Mouse (Mus musculus) left cerebral cortex, postnatal 10 days (tissue): ENCODE measurements around the gene Zdhhc17. TPM values are rescaled to one million over a fixed set of nuclear protein-coding genes. Genes with fewer than 3 reads are reported as not detected.

ENCODE experiments used
- DNase-seq, 2 experiments: peaks; one replicate each; pipeline ENCODE4 v3.0.0; 2021 to 2022; ENCODE audit warnings: low spot score in 2 of 2, mixed read lengths in 1 of 2; ENCODE audit errors: extremely low spot score in 1 of 2
- intact Hi-C: fragments of 180-260 bp; cut with DNase I; formaldehyde crosslinking; loops from one replicate; pipeline ENCODE4 v1.15.1; 2025
- total RNA-seq, 2 experiments: library from RNA; stranded (reverse); gene quantifications; 2 replicates each; pipeline ENCODE4 v1.2.3; 2021

Zdhhc17 gene
- total RNA-seq, 2 experiments from 2014 or later: 82.5 to 88.4 TPM

DNA sequence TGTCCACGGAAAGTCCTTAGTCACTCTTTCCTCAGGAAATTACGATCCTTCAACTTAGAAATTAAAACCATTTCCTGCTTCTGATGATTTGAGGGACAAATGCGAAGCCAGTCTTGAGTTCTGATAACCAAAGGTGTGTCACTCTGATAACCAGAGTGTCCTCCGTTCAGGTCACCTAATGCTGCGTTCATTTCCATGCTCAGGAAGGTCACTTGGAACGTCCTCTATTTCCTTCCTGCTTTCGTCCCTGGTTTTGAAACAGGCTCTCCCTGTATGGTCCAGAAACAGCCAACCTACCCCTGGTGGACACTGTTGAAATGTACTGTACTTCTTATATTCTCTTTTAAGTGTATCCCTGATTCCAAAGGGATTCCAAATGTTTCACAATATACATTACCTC lies 74.3 kb downstream of the Zdhhc17 start:
- intact Hi-C loops: no loop called here
- DNase-seq: no peak

- DNase-seq: no peak
- intact Hi-C loops: no loop called here
Observed at GRCm38 (mm10) chr10:110935081-110935480, 74.9 kb downstream of the Zdhhc17 start.

DNA sequence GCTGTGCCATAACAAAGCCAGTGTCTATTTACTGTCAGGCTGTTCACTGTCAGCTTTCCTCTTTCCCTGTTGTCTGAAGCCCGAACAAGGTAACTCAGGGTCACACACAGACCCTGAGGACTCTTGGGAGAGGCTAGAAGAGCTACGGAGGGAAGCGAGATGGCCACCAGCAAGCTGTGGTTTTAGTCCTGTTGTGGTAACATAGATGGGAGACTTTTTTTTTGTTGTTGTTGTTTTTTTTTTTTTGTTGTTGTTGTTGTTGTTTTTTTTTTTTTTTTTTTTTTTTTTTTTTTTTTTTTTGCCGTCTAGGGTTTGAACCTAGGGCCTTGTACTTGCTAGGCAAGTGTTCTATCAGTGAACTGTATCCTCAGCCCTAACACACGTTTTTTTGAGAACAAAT lies 76.4 kb downstream of the Zdhhc17 start:
- no peak for DNase-seq
- intact Hi-C loops: no loop called here

DNA sequence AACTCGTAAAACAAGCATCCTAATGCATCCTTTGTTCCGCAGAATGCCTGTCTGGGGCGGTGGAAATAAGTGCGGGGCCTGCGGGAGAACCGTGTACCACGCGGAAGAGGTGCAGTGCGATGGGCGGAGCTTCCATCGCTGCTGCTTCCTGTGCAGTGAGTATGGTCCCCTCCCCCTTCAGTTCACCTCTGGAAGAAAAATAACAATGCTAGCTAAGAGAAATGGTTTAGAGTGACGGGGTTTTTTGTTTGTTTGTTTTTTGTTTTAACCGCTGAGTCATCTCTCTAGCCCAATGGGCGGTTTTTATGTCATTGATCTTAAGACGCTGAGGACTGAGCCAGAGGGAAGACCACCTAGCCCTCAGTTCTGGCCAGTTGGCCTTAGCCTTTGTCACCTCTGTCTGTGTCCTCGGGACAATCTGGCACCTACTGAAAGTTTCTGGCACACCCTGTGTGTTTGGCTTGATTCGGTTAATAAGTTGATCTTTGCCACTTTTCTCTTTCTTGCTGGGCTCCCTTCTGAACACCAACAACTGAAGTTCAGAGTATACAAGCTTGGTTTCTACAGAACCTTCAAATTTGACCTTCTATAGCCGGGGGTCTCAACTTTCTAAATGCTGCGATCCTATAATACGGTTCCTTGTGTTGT lies 77.9 kb downstream of the Zdhhc17 start:
- intact Hi-C loops: no loop called here

DNA sequence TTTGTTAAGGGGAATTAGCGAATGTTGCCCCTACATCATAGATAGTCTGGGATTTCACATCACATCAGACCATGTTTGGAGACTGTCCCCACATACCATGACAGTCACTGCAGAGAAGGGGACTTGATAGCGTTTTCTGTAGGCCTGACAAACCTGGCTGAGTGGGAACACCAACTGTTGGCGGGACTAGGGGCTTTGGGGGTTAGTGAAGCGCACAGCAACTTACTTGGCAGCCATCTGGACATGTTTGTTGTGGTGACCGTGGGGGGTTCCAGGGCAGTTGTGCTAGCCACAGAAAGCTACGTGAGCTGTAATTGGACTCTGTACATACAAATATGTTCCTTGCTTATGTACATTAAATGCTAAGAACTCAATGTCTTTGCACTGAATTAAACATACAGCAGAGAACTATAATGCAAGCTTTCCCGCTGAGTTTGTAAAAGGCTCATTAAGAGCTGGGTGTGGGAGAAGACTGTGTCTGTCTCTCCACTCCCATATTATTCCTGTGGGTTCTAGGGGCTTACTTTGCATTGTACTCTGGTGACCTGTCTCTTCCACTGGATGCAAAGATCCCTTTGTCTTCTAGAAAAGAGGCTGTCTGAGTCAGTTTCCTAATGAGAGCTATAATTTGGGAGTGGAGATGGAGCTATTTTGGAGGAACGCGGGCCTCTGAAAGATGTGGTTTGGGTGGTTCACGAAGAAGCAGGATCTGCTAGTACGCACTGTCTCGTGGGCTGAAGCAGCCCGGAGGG lies 78.6 kb downstream of the Zdhhc17 start:
- intact Hi-C loops: no loop called here
- DNase-seq: peak in 1 of 2 experiments; percentile 29

More for the DNA sequence above, 77.9 kb downstream of the Zdhhc17 start:
- peak in 1 of 2 experiments; percentile 60 for DNase-seq

DNA sequence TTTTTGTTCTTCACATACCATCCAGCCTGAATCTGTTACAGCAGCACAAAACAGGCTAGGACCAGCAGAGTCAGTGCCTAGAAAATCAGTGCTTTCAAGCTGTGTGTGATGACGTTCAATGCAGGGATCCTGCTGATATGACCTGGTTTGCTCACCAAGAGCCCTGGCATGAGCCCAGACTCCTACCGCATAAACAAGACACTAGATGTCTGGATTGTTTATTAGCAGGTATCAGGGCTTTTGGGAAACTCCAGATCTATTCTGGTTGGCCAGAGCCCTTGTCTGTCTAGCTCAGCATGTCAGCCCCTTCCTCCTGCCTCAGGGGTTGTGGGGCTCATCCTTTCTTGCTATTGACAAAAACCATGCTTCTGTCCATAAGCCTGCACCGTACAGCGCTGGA lies 80.2 kb downstream of the Zdhhc17 start:
- intact Hi-C loops: loop anchor here (5.0 kb wide), 1 partner anchor 137 kb away; no protein-coding TSS in a partner anchor
- DNase-seq: peak in 1 of 2 experiments; percentile 44

DNA sequence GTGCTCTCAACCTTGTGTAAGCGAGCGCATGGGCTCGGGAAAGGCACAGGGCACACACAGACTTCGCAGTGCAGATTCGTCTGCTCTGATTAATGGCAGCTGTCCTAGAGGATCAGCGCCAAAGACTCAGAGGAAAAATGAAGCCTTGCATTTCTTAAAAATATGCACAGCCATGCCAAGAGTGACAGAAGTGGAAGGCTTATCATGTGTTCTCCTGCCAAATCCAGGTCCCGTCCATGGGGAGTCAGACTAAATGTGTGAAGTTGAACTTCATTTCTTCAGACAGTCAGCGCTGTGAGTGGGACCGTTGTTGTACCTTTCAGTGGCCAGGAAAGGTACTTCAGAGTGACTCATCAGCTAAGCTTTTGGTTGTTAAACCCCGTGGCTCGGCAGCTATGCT lies 82.4 kb downstream of the Zdhhc17 start:
- intact Hi-C loops: loop anchor here (5.0 kb wide), 1 partner anchor 135 kb away; no protein-coding TSS in a partner anchor
- no peak for DNase-seq

- no peak for DNase-seq
- intact Hi-C loops: loop anchor here (5.0 kb wide), 1 partner anchor 115 kb away; no protein-coding TSS in a partner anchor
Observed at GRCm38 (mm10) chr10:110922612-110923011, 87.3 kb downstream of the Zdhhc17 start.

- DNase-seq: no peak
- intact Hi-C loops: loop anchor here (5.0 kb wide), 1 partner anchor 115 kb away; no protein-coding TSS in a partner anchor
Observed at GRCm38 (mm10) chr10:110921890-110922289, 88.0 kb downstream of the Zdhhc17 start.

DNA sequence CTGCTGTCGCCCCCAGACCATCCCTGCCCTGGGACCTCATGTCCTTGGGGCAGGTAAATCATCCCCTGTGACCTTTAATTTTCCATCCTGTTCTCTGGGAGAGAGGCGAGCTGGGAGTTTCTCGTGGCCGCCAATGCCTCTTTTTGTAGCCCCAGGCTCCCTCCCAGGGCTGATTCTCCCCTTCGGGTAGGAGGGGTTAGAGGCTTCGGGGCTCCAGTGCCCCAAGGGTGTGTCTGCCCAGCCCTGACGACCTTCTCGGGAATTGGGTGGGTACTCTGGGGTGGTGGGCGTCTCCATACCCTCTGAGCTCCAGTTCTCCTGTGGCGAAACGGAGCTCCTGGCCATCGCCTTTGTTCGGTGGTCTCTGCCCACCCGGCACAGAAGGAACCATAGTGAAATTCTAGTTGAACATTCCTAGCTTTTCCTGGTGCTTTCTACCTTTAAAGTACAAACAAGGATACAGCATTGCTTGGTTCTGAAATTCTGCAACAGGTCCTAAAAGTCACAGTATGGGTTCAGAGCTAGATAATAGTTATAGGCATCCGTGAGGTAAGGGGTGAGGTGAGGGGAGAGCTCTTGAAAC lies 89.5 kb downstream of the Zdhhc17 start:
- intact Hi-C loops: loop anchor here (5.0 kb wide), 1 partner anchor 113 kb away; no protein-coding TSS in a partner anchor
- DNase-seq: peak in 1 of 2 experiments; percentile 29

- DNase-seq: peak; percentile 60 to 94
- intact Hi-C loops: loop anchor here (5.0 kb wide), 1 partner anchor 112 kb away; no protein-coding TSS in a partner anchor
Observed at GRCm38 (mm10) chr10:110919531-110920343, 90.2 kb downstream of the Zdhhc17 start, which contains the start of gene Csrp2. Csrp2 (plus strand) TSS chr10:110919789.

DNA sequence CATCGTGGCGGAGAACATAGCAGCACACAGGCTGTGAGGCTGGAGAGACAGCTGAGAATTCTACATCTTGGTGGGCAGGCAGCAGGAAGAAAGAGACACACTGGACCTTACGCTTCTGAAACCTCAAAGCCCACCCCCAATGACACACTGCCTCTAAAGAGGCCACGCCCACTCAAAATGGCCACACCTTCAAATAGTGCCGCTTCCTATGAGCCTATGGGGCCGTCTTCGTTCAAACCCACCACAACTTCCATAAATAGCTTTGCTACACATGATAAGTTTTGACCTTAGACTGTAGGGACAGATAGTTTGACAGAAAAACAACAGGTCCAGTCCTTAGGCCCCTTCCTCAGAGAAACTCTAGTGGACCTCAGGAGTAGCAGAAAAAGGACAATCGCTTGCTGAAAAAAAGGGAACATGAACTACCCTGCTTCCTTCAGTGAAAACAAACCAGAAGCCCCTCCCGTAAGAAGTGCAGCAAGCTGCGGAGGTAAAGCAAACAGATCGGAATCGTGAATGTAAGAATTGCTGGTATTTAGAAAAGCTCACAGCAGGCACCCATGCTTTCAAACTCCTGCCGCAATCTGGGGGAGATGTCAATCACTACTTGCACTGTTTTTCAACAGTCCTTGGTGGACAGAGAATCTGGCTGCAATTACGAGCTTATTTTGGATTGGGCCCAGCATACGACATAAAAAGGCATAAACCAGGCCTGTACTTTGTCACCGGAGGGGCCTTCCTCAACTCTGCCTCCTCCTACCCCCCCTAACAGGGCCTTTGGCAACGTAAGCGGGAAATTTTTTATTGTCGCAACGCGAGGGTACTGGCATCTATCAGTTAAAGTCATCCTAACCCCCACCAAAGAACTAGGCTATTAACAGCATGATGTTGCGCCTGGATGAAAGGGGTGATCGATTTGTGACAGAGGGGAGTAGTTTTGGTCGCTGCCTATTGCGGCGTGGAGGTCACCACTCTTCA lies 91.2 kb downstream of the Zdhhc17 start:
- peak in 1 of 2 experiments; percentile 41 for DNase-seq
- intact Hi-C loops: no loop called here

GRCm38 (mm10) chr10:110917521-110917920 lies 92.4 kb downstream of the Zdhhc17 start:
- no peak for DNase-seq
- intact Hi-C loops: no loop called here

DNA sequence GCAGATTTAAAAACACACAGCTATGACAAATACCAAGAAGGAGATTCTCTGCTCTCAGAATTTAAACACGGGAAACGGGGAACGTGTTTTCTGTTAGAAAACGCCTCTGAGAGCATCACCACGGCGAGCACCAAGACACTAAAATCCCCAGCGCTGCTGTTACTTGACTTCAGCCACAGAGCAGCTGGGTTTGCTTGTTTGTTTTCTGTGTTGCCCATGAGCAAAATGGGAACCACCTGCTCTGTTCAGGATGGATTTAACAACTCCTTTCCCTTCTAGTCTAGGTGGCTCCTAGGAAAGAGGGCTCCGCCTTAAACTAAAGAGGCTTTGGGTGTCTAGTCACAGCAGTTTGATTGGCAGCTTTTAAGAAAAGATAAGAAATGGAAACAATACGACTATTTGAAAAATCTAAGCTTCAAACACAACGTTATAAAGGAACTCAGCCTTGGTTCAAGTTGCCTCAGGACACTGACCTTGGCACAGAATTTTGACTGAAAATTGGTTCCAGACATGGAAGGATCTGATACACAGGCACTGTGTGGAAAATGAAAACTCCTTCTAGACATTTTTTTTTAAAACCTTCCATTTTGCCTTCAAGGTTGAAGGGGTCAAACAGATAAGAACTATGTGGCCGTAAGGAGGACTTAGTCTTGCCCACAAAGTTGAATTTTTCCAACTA lies 93.1 kb downstream of the Zdhhc17 start:
- intact Hi-C loops: no loop called here
- DNase-seq: no peak

GRCm38 (mm10) chr10:110903862-110904261 lies 106.1 kb downstream of the Zdhhc17 start:
- DNase-seq: no peak
- intact Hi-C loops: no loop called here

GRCm38 (mm10) chr10:110899744-110900501 lies 110.0 kb downstream of the Zdhhc17 start:
- intact Hi-C loops: no loop called here
- no peak for DNase-seq
